ENCODE assay signal across 25 mouse cellular contexts in genomic region chr1:138518235-138518634, GRCm38 (mm10).
"Had no signal": no experiment of that assay in that cellular context is flagged by ENCODE, and none has a peak within 500 bp of the region (broad histone marks: within the 10 kb centered on the region; RNA-seq: fewer than 3 reads in every experiment).

No protein-coding gene starts in this region.

- H3K9me3 ChIP-seq: heart, embryonic 10.5 days; heart, embryonic 12.5 days; hindbrain, embryonic 13.5 days; hindbrain, embryonic 15.5 days; kidney, embryonic 15.5 days; limb, embryonic 13.5 days; limb, embryonic 15.5 days; liver, embryonic 12.5 days had no signal

- H3K4me3 ChIP-seq: heart, embryonic 10.5 days; heart, embryonic 12.5 days; hindbrain, embryonic 13.5 days; hindbrain, embryonic 15.5 days; kidney, embryonic 15.5 days; limb, embryonic 13.5 days; limb, embryonic 15.5 days; liver, embryonic 12.5 days had no signal

- H3K9ac ChIP-seq: heart, embryonic 12.5 days; hindbrain, embryonic 13.5 days; hindbrain, embryonic 15.5 days; kidney, embryonic 15.5 days; limb, embryonic 13.5 days; limb, embryonic 15.5 days; liver, embryonic 12.5 days; liver, embryonic 14.5 days had no signal

- H3K4me2 ChIP-seq: heart, embryonic 12.5 days; hindbrain, embryonic 13.5 days; hindbrain, embryonic 15.5 days; kidney, embryonic 15.5 days; limb, embryonic 13.5 days; limb, embryonic 15.5 days; liver, embryonic 12.5 days had no signal

- ATAC-seq: hindbrain, postnatal 0 days; intestine, embryonic 16.5 days; liver, embryonic 12.5 days had no signal

- DNase-seq: gastrocnemius, postnatal 14 days; gastrocnemius, postnatal 36 days; heart, adult 11 months; heart, postnatal 10 days; heart, postnatal 36 days; kidney, adult 11 months; kidney, adult 2 months; kidney, adult 9 months; kidney, postnatal 14 days; kidney, postnatal 36 days; layer of hippocampus, adult 9-11 months; layer of hippocampus, postnatal 36 days; left cerebral cortex, postnatal 4 days had no signal

- H3K4me1 ChIP-seq: hindbrain, embryonic 13.5 days; hindbrain, embryonic 15.5 days; kidney, embryonic 15.5 days had no signal

- H3K27ac ChIP-seq: heart, embryonic 10.5 days; hindbrain, embryonic 13.5 days; hindbrain, embryonic 15.5 days; hindbrain, postnatal 0 days; kidney, embryonic 15.5 days; kidney, postnatal 0 days; limb, embryonic 13.5 days; limb, embryonic 15.5 days; liver, embryonic 12.5 days; liver, embryonic 14.5 days had no signal

- H3K36me3 ChIP-seq: hindbrain, embryonic 13.5 days; hindbrain, embryonic 15.5 days; kidney, embryonic 15.5 days; limb, embryonic 13.5 days; limb, embryonic 15.5 days had no signal

- H3K27me3 ChIP-seq: heart, embryonic 12.5 days; hindbrain, embryonic 13.5 days; hindbrain, embryonic 15.5 days; kidney, embryonic 15.5 days; limb, embryonic 13.5 days; limb, embryonic 15.5 days; liver, embryonic 12.5 days had no signal
